Mouse (Mus musculus) right cerebral cortex, postnatal 4 days (tissue): ENCODE measurements around the gene Mnd1.

Source experiments
- DNase-seq: peaks from one replicate; pipeline ENCODE4 v3.0.0-alpha.2; 2022

Mnd1 gene

GRCm38 (mm10) chr3:84039646-84040475 is 115.7 kb downstream of the Mnd1 start, which contains the start of gene Tmem131l:
TSS of gene Tmem131l (minus strand) at chr3:84040175.
- peak; percentile 88 for DNase-seq

GRCm38 (mm10) chr3:84038981-84039645 is 116.5 kb downstream of the Mnd1 start:
- DNase-seq = peak; percentile 51

- no peak for DNase-seq
Measured at GRCm38 (mm10) chr3:84038126-84038525, 117.5 kb downstream of the Mnd1 start.
